8 mouse cellular contexts compared by ENCODE assay signal in the genomic region with DNA sequence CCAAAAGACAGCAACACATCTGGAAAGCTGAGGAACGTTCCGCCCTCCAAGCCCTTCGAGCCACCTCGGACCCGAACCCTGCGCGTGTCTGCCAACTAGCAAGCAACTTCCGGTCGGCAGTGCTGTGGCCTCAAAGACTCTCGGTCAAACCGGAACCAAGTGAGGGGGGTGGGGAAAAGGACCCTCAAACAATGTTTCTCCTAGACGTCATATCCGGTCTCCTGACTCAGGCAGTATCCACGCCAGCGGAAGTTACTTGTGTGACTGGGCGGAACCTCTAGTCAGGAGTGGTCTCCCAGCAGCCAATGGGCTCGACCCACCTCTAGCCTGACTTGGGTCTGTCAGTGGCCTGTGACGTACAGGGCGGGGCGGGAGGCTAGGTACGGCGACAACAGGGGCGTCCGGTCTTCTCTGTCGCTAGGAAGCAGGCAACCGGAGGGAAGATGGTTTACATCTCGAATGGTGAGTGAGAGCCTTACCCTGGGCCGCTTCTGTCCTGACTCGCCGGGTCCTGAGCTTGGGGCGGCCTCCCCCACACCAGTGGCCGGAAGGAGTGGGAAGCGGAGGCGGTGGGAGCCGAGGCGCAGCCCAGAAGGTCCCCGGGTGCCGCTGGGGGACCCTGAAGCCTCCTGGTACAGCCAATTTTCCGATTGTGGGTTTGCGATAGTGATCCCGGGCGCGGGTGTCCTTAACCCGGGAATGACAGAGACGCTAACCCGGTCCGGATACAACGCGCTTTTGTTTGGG. TPM values are rescaled to one million over a fixed set of nuclear protein-coding genes. Genes with fewer than 3 reads are reported as not detected.
A peak's percentile ranks its signal among the peaks of the same experiment; 100 is the strongest.
DNase-seq lines count a peak whose midpoint lies in the region; ATAC-seq and TF ChIP-seq lines count a peak whose summit lies in the region.

A gene (plus strand): TSS at position 234 of the 747 bp plus-strand sequence.

- TF ChIP-seq CTCF in kidney, adult 2 months (conservative IDR thresholded peaks at IDR 0.05; ENCODE audit: insufficient read depth, insufficient read length, low read depth, low read length), result no peak
- TF ChIP-seq CTCF in spleen, adult 2 months (IDR thresholded peaks at IDR 0.05; ENCODE audit: extremely low read depth, insufficient read depth, insufficient read length, insufficient replicate concordance), result no peak

- WGBS in embryonic facial prominence, embryonic 13.5 days, result under 1% methylated on average over 49 of the region's 49 CpGs
- under 1% methylated on average over 49 of the region's 49 CpGs for WGBS in kidney, adult 2 months
- WGBS in limb, embryonic 12.5 days, result under 1% methylated on average over 49 of the region's 49 CpGs
- under 1% methylated on average over 49 of the region's 49 CpGs for WGBS in midbrain, embryonic 15.5 days
- under 1% methylated on average over 49 of the region's 49 CpGs for WGBS in spleen, adult 2 months

- ATAC-seq in embryonic facial prominence, embryonic 13.5 days (ENCODE audit: insufficient number of reproducible peaks, insufficient read depth, low FRiP score, low TSS enrichment, low read depth), result peak; percentile 100
- ATAC-seq in limb, embryonic 12.5 days (ENCODE audit: insufficient number of reproducible peaks, insufficient read depth, low FRiP score, low TSS enrichment, low read depth), result peak; percentile 100
- ATAC-seq in midbrain, embryonic 15.5 days (replicated peaks), result peak; percentile 100

- DNase-seq in 3134 (ENCODE audit: extremely low read depth, insufficient read length, low spot score), result peak; percentile 90
- peak; percentile 94 for DNase-seq in adrenal gland, postnatal 36 days
- DNase-seq in heart, adult 18-20 months, result peak; percentile 98 to 99
- DNase-seq in kidney, adult 2 months, result peak; percentile 99
- DNase-seq in spleen, adult 2 months (ENCODE audit: low read depth in 1 of 2, low spot score in 2 of 2), result peak; percentile 92 to 98

- peak within 1 kb of the TSS; percentile 93 for H3K4me3 ChIP-seq in embryonic facial prominence, embryonic 13.5 days
- peak within 1 kb of the TSS; percentile 80 for H3K4me3 ChIP-seq in kidney, adult 2 months (ENCODE audit: insufficient read depth, low read depth, low read length)
- peak within 1 kb of the TSS; percentile 85 for H3K4me3 ChIP-seq in limb, embryonic 12.5 days (replicated peaks)
- H3K4me3 ChIP-seq in midbrain, embryonic 15.5 days, result peak within 1 kb of the TSS; percentile 93
- H3K4me3 ChIP-seq in spleen, adult 2 months (ENCODE audit: extremely low read depth, insufficient read depth, insufficient read length), result peak within 1 kb of the TSS; percentile 80

- H3K4me1 ChIP-seq in embryonic facial prominence, embryonic 13.5 days, result peaks cover 25% of the 10 kb centered on the region
- peaks cover 7% of the 10 kb centered on the region; the same call in 1 of the 2 replicates for H3K4me1 ChIP-seq in kidney, adult 2 months (ENCODE audit: control insufficient read depth, insufficient read depth, low read length)
- H3K4me1 ChIP-seq in limb, embryonic 12.5 days (replicated peaks), result peaks cover 16% of the 10 kb centered on the region
- H3K4me1 ChIP-seq in midbrain, embryonic 15.5 days, result peaks cover 28% of the 10 kb centered on the region
- H3K4me1 ChIP-seq in spleen, adult 2 months (ENCODE audit: control insufficient read depth, insufficient read depth, insufficient read length), result no peaks in the 10 kb centered on the region; the same call in 1 of the 2 replicates

- H3K9me3 ChIP-seq in embryonic facial prominence, embryonic 13.5 days, result no peaks in the 10 kb centered on the region
- H3K9me3 ChIP-seq in limb, embryonic 12.5 days, result no peaks in the 10 kb centered on the region
- H3K9me3 ChIP-seq in midbrain, embryonic 15.5 days, result no peaks in the 10 kb centered on the region

- peak within 1 kb of the TSS; percentile 91 for H3K9ac ChIP-seq in embryonic facial prominence, embryonic 13.5 days
- H3K9ac ChIP-seq in limb, embryonic 12.5 days (replicated peaks), result peak within 1 kb of the TSS; percentile 85
- H3K9ac ChIP-seq in midbrain, embryonic 15.5 days, result peak within 1 kb of the TSS; percentile 94

- peak; percentile 77 for TF ChIP-seq POLR2A in kidney, adult 2 months (IDR thresholded peaks at IDR 0.05; ENCODE audit: low read depth, low read length)
- peak; percentile 42 for TF ChIP-seq POLR2A in spleen, adult 2 months (IDR thresholded peaks at IDR 0.05; ENCODE audit: low read depth, low read length)

- H3K36me3 ChIP-seq in embryonic facial prominence, embryonic 13.5 days, result peaks cover 34% of the 10 kb centered on the region
- peaks cover 4% of the 10 kb centered on the region; the same call in 1 of the 2 replicates for H3K36me3 ChIP-seq in kidney, adult 2 months (ENCODE audit: control insufficient read depth, insufficient read depth, low read length)
- peaks cover 31% of the 10 kb centered on the region for H3K36me3 ChIP-seq in limb, embryonic 12.5 days
- H3K36me3 ChIP-seq in midbrain, embryonic 15.5 days (replicated peaks), result peaks cover 16% of the 10 kb centered on the region
- H3K36me3 ChIP-seq in spleen, adult 2 months (ENCODE audit: control insufficient read depth, insufficient read depth, low read length), result peaks cover 9% of the 10 kb centered on the region

- peak within 1 kb of the TSS; percentile 76 for H3K4me2 ChIP-seq in embryonic facial prominence, embryonic 13.5 days
- peak within 1 kb of the TSS; percentile 65 for H3K4me2 ChIP-seq in limb, embryonic 12.5 days
- H3K4me2 ChIP-seq in midbrain, embryonic 15.5 days, result peak within 1 kb of the TSS; percentile 69

- peak within 1 kb of the TSS; percentile 84 for H3K27ac ChIP-seq in embryonic facial prominence, embryonic 13.5 days
- H3K27ac ChIP-seq in kidney, adult 2 months (ENCODE audit: insufficient read depth, low read depth, low read length), result peak within 1 kb of the TSS; percentile 79
- peak within 1 kb of the TSS; percentile 76 for H3K27ac ChIP-seq in limb, embryonic 12.5 days
- peak within 1 kb of the TSS; percentile 89 for H3K27ac ChIP-seq in midbrain, embryonic 15.5 days
- H3K27ac ChIP-seq in spleen, adult 2 months (ENCODE audit: insufficient read depth, low read length), result peak within 1 kb of the TSS; percentile 84

- no peaks in the 10 kb centered on the region for H3K27me3 ChIP-seq in embryonic facial prominence, embryonic 13.5 days
- H3K27me3 ChIP-seq in kidney, adult 2 months (replicated peaks; ENCODE audit: control insufficient read depth, insufficient read depth, low read length), result no peaks in the 10 kb centered on the region
- H3K27me3 ChIP-seq in limb, embryonic 12.5 days, result no peaks in the 10 kb centered on the region
- no peaks in the 10 kb centered on the region for H3K27me3 ChIP-seq in midbrain, embryonic 15.5 days (replicated peaks)
- H3K27me3 ChIP-seq in spleen, adult 2 months (ENCODE audit: control insufficient read depth, insufficient read depth, low read length), result no peaks in the 10 kb centered on the region

RNA-seq across cellular contexts. Expression of the gene that starts here (rescaled TPM):
- 100 to 1,000 TPM; 118 to 119 TPM for total RNA-seq in adrenal gland, postnatal 36 days (2021)
- 308 and 361 TPM in 2 replicates for polyA plus RNA-seq in embryonic facial prominence, embryonic 13.5 days (2015; fragmentation: Nextera tagmentation; extraction: Ambion mirVana)
- total RNA-seq in heart, adult 18-20 months (2021), result 10 to 100 TPM; 86.6 to 94.6 TPM
- polyA plus RNA-seq in kidney, adult 2 months (2012; rRNA removed), result 49.4 and 68.3 TPM in 2 replicates
- polyA plus RNA-seq in limb, embryonic 12.5 days (2016; fragmentation: Nextera tagmentation; extraction: Ambion mirVana), result 260 and 271 TPM in 2 replicates
- 360 and 386 TPM in 2 replicates for polyA plus RNA-seq in midbrain, embryonic 15.5 days (2015; fragmentation: Nextera tagmentation; extraction: Ambion mirVana)
- 11.6 and 13.0 TPM in 2 replicates for polyA plus RNA-seq in spleen, adult 2 months (2012; rRNA removed)

Comparison
In these comparisons a context has a peak if more than half of its experiments do, and no peak if none do; other contexts are left out.
1. Peak in every context shown above with its lines: DNase-seq, ATAC-seq, H3K4me3 ChIP-seq and H3K27ac ChIP-seq.